Mouse (Mus musculus) spleen, postnatal 4 days (tissue): ENCODE data around the gene Tbc1d10a.

Experiments used
- DNase-seq, 2 experiments: peaks; one replicate each; pipeline ENCODE4 v3.0.0; 2022; ENCODE audit warnings: low spot score in 2 of 2

The Tbc1d10a gene

GRCm38 (mm10) chr11:4216248-4217000, 29.8 kb downstream of the Tbc1d10a start:
- DNase-seq, result no peak

- DNase-seq, result peak; percentile 90 to 93
Measured at GRCm38 (mm10) chr11:4217914-4218629, 31.5 kb downstream of the Tbc1d10a start, which contains the start of gene Castor1. Gene Castor1, plus strand, starts transcription at chr11:4218225.

GRCm38 (mm10) chr11:4218637-4219036, 32.0 kb downstream of the Tbc1d10a start:
- DNase-seq, result no peak

GRCm38 (mm10) chr11:4219317-4219751, 32.7 kb downstream of the Tbc1d10a start:
- no peak for DNase-seq

GRCm38 (mm10) chr11:4219908-4220307, 33.3 kb downstream of the Tbc1d10a start:
- DNase-seq, result no peak

GRCm38 (mm10) chr11:4220443-4221400, 34.1 kb downstream of the Tbc1d10a start:
- peak; percentile 88 to 98 for DNase-seq

- no peak for DNase-seq
Measured at GRCm38 (mm10) chr11:4222046-4222950, 35.7 kb downstream of the Tbc1d10a start.

- peak in 1 of 2 experiments; percentile 70 for DNase-seq
Measured at GRCm38 (mm10) chr11:4223393-4224188, 37.0 kb downstream of the Tbc1d10a start.

GRCm38 (mm10) chr11:4224223-4224622, 37.6 kb downstream of the Tbc1d10a start:
- no peak for DNase-seq

- DNase-seq, result no peak
Measured at GRCm38 (mm10) chr11:4226569-4227325, 40.2 kb downstream of the Tbc1d10a start.

GRCm38 (mm10) chr11:4228463-4228862, 41.9 kb downstream of the Tbc1d10a start:
- DNase-seq, result no peak

GRCm38 (mm10) chr11:4229841-4230240, 43.3 kb downstream of the Tbc1d10a start:
- no peak for DNase-seq

GRCm38 (mm10) chr11:4231435-4231834, 44.8 kb downstream of the Tbc1d10a start:
- DNase-seq, result no peak

- DNase-seq, result no peak
Measured at GRCm38 (mm10) chr11:4232644-4233043, 46.1 kb downstream of the Tbc1d10a start.

- DNase-seq, result no peak
Measured at GRCm38 (mm10) chr11:4235052-4235655, 48.6 kb downstream of the Tbc1d10a start.

GRCm38 (mm10) chr11:4235665-4236545, 49.3 kb downstream of the Tbc1d10a start, which contains the start of gene Osm:
Gene Osm, plus strand, starts transcription at chr11:4236420.
- peak in 1 of 2 experiments; percentile 67 for DNase-seq

- peak in 1 of 2 experiments; percentile 50 for DNase-seq
Measured at GRCm38 (mm10) chr11:4236546-4237067, 50.0 kb downstream of the Tbc1d10a start.
